Mouse (Mus musculus) intestine, postnatal 0 days (tissue): ENCODE results near the gene Ecpas. TPM values are rescaled to one million over a fixed set of nuclear protein-coding genes. Genes with fewer than 3 reads are reported as not detected.

Experiments used
- ATAC-seq: fragments of 200-750 bp; cut with Nextera tagmentation; 2 replicates; pipeline ENCODE4 v1.8.0; 2017; ENCODE audit warnings: mild to moderate bottlenecking, moderate TSS enrichment, moderate library complexity
- H3K27ac ChIP-seq: fragments of 300-500 bp; sonication (generic); 2 replicates; pipeline ENCODE4 v1.5.1; 2014; ENCODE audit warnings: mild to moderate bottlenecking, low read depth, low read length, moderate library complexity
- H3K27me3 ChIP-seq: fragments of 300-500 bp; sonication (generic); replicated peaks from 2 replicates; pipeline ENCODE4 v1.6.1; 2014; ENCODE audit warnings: low read length, mixed read lengths; ENCODE audit not compliant: control insufficient read depth, insufficient read depth
- H3K36me3 ChIP-seq: fragments of 300-500 bp; sonication (generic); 2 replicates; pipeline ENCODE4 v1.6.1; 2014; ENCODE audit warnings: mild to moderate bottlenecking, moderate library complexity; ENCODE audit not compliant: control insufficient read depth, insufficient read depth
- H3K4me1 ChIP-seq: fragments of 300-500 bp; sonication (generic); replicated peaks from 2 replicates; pipeline ENCODE4 v1.6.1; 2014; ENCODE audit warnings: antibody characterized with exemption, low read length, mixed read lengths; ENCODE audit not compliant: control insufficient read depth, insufficient read depth
- H3K4me2 ChIP-seq: fragments of 300-500 bp; sonication (generic); replicated peaks from 2 replicates; pipeline ENCODE4 v1.6.1; 2014; ENCODE audit warnings: low read depth, mild to moderate bottlenecking, moderate library complexity
- H3K4me3 ChIP-seq: fragments of 300-500 bp; sonication (generic); 2 replicates; pipeline ENCODE4 v1.5.1; 2014; ENCODE audit warnings: low read depth, low read length
- H3K9ac ChIP-seq: fragments of 300-500 bp; sonication (generic); 2 replicates; pipeline ENCODE4 v1.6.1; 2014; ENCODE audit warnings: mild to moderate bottlenecking, low read depth, low read length
- H3K9me3 ChIP-seq: fragments of 300-500 bp; sonication (generic); 2 replicates; pipeline ENCODE4 v1.6.1; 2016; ENCODE audit warnings: mixed run types; ENCODE audit not compliant: control insufficient read depth
- CTCF ChIP-seq: sonication (generic); IDR thresholded peaks from 2 replicates; pipeline ENCODE4 v1.5.1; 2016; ENCODE audit warnings: low read depth, mild to moderate bottlenecking, control low read depth, antibody characterized with exemption, moderate library complexity
- WGBS: fragments of 180-500 bp; shearing (Covaris S2); extraction: QIAGEN DNeasy Blood & Tissue Kit; methylation state at CpG from one replicate; pipeline ENCODE4 v1.1.7; 2014; 5-methylcytosine and 5-hydroxymethylcytosine counted together
- polyA plus RNA-seq: library from polyadenylated mRNA; unstranded; fragments of >200 nt; fragmentation: Nextera tagmentation; extraction: Ambion mirVana; gene quantifications from 2 replicates; pipeline ENCODE4 v1.2.1, GENCODE M21; 2015

Ecpas gene
- polyA plus RNA-seq, 1 experiment from 2014 or later: 14.4 TPM

DNA sequence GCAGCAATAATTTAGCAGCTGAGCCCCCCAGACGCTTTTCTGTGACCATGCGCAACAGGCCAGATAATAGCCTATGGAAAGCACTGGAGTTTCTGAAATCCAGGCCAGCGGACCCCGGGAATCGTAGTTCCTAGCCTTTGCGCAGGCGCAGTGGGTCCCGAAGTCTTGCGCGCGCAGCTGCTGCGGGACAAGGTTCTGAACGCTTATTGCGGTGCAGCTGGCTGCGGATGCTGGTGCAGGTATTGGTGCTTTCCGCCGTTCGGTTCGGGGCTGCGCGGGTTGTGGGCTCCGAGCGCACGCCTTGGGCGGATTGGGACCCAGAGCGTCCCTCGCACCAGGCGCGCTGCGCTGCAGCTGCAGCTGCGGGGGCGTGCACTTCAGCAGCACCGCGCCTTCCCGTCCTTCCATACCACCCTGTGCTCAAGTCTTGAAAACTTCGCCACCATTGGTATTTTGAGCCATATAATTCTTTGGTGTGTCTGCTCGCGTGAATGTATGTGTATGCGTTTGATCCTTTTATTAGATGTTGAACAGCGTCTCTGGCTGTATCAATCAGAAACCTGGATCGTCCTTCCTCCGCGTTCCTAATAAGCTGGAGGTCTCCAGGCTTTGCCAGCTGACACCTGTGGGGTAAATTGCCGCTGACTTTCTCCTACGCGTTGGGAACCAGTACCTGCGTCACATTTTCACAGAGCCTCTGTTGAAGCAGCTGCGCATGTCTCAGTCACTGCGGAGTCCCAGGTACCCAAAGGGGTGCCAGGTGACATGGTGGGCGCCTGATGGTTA, 31.1 kb upstream of the Ecpas start, which contains the start of gene Zkscan16:
Gene Zkscan16, plus strand, starts transcription at position 209 of the 786 bp plus-strand sequence.
- Histone ChIP-seq H3K36me3 (no peaks in the 10 kb centered on the region), H3K27me3 (peaks cover 3% of the 10 kb centered on the region; the same call in 1 of the 2 replicates), H3K4me3 (peak within 1 kb of the TSS; percentile 63), H3K9me3 (no peaks in the 10 kb centered on the region), H3K4me1 (no peaks in the 10 kb centered on the region), H3K9ac (peak within 1 kb of the TSS; percentile 18; the same call in 1 of the 2 replicates), H3K4me2 (peak within 1 kb of the TSS; percentile 91), H3K27ac (no peak within 1 kb of the TSS)
- no peak for TF ChIP-seq CTCF
- ATAC-seq: peak; percentile 45; the same call in 1 of the 2 replicates
- 1% methylated on average over 50 of the region's 50 CpGs for WGBS

DNA sequence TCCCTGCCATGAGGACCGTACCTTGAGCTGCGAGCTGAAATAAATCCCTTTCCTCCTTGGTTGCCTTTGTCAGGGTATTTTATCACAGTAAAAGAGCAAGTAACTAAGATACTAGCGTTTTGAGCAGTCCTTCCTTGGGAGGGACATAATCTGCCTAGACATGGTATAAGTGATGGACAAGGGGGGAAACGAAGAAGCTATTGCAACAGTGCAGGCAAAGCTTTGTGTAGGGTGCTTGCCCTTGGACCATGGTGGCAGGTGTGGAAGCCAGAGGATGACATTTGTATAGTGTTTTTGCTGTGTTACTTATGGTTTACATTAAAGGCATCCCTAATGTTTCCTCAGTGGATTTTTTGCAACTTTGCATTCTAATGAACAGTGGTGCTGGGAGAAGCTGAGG, 30.4 kb upstream of the Ecpas start:
- H3K9ac ChIP-seq: 0 out of 2 replicates have a peak overlapping the region, but pooled peaks have one; percentile 18

DNA sequence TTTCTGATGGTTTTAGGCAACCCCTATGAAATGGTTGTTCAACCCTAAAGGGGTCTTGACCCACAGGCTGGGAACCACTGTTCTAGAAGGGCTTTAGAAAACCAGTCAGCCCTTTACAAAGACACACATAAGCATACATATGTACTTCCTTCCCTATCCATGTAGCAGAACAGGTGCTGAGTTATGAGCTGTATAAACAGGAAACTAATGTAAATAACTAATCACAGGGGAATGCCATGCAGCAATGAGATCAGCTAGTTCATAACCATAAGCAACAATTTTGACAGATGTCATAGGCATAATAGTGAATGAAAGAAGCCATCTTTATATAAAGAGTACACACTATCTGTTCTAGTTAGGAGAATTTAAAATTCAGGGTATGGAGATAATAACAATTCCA, 29.1 kb upstream of the Ecpas start:
- TF ChIP-seq CTCF: no peak
- H3K27me3 ChIP-seq: peaks cover 3% of the 10 kb centered on the region; the same call in 1 of the 2 replicates
- no peak for ATAC-seq
- H3K36me3 ChIP-seq: no peaks in the 10 kb centered on the region
- no peak overlapping the region for H3K4me3 ChIP-seq
- no peak overlapping the region for H3K27ac ChIP-seq
- no peak overlapping the region for H3K4me2 ChIP-seq
- no peaks in the 10 kb centered on the region for H3K4me1 ChIP-seq
- H3K9ac ChIP-seq: no peak overlapping the region
- no peaks in the 10 kb centered on the region for H3K9me3 ChIP-seq

More for the DNA sequence above, 30.4 kb upstream of the Ecpas start:
- Histone ChIP-seq H3K4me3 (peak overlapping the region; percentile 63), H3K4me2 (peak overlapping the region; percentile 91), H3K4me1 (no peaks in the 10 kb centered on the region), H3K27ac (no peak overlapping the region), H3K27me3 (peaks cover 3% of the 10 kb centered on the region; the same call in 1 of the 2 replicates), H3K36me3 (no peaks in the 10 kb centered on the region), H3K9me3 (no peaks in the 10 kb centered on the region)
- no peak for TF ChIP-seq CTCF
- ATAC-seq: no peak
- WGBS: 79% methylated on average over 4 of the region's 4 CpGs

DNA sequence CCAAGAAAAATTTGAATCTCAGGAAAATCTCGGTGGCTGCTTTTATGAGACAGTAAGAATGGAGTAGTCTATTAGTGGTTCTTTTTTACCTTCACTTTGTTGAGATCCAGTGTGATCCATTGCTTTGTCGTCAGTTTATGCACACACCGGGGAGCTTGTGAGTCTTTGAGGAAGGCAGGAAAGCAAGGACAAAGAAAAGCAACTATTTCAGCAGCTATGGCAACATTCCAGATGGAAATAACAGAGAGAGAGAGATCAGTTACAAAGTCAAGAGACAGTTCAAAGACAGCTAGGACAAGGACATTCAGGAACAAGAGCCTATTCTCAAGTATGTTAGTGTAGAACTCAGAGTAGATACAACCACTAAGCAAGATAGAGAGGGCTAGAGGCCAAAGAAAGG, 23.3 kb upstream of the Ecpas start:
- 68% methylated on average over 3 of the region's 3 CpGs for WGBS
- TF ChIP-seq CTCF: no peak
- no peak overlapping the region for H3K27ac ChIP-seq
- H3K4me1 ChIP-seq: no peaks in the 10 kb centered on the region
- no peaks in the 10 kb centered on the region for H3K36me3 ChIP-seq
- no peak overlapping the region for H3K4me3 ChIP-seq
- no peaks in the 10 kb centered on the region for H3K27me3 ChIP-seq
- H3K9ac ChIP-seq: no peak overlapping the region
- no peak overlapping the region for H3K4me2 ChIP-seq
- H3K9me3 ChIP-seq: no peaks in the 10 kb centered on the region
- no peak for ATAC-seq

- ATAC-seq: peak; percentile 56; the same call in 1 of the 2 replicates
- TF ChIP-seq CTCF: peak; percentile 68
- no peak overlapping the region for H3K9ac ChIP-seq
- H3K4me1 ChIP-seq: no peaks in the 10 kb centered on the region
- H3K9me3 ChIP-seq: no peaks in the 10 kb centered on the region
- H3K27me3 ChIP-seq: no peaks in the 10 kb centered on the region
- no peaks in the 10 kb centered on the region for H3K36me3 ChIP-seq
- no peak overlapping the region for H3K4me3 ChIP-seq
- no peak overlapping the region for H3K27ac ChIP-seq
- 26% methylated on average over 15 of the region's 15 CpGs for WGBS
- H3K4me2 ChIP-seq: no peak overlapping the region
Measured at GRCm38 (mm10) chr4:58934746-58935476, 22.4 kb upstream of the Ecpas start.

GRCm38 (mm10) chr4:58934308-58934707, 21.8 kb upstream of the Ecpas start:
- no peak for ATAC-seq
- Histone ChIP-seq H3K9ac (no peak overlapping the region), H3K27me3 (no peaks in the 10 kb centered on the region), H3K27ac (no peak overlapping the region), H3K4me1 (no peaks in the 10 kb centered on the region), H3K36me3 (no peaks in the 10 kb centered on the region), H3K4me3 (no peak overlapping the region), H3K9me3 (no peaks in the 10 kb centered on the region), H3K4me2 (no peak overlapping the region)
- TF ChIP-seq CTCF: no peak
- 80% methylated on average over 4 of the region's 4 CpGs for WGBS
